Mouse (Mus musculus) C2C12 (cell line): Measurements from ENCODE around the gene Cux1.

Source experiments
- CEBPB ChIP-seq: IDR thresholded peaks from one replicate; pipeline ENCODE4 v1.6.1; 2011; ENCODE audit warnings: low read depth, mild to moderate bottlenecking, control low read depth, moderate library complexity
- CTCF ChIP-seq: IDR thresholded peaks from one replicate; pipeline ENCODE4 v1.5.1; 2011; ENCODE audit not compliant: control insufficient read depth, insufficient read depth, insufficient read length
- MYOG ChIP-seq: IDR thresholded peaks from one replicate; pipeline ENCODE4 v1.6.1; 2011; ENCODE audit not compliant: control insufficient read depth, insufficient read length; ENCODE audit errors: extremely low read depth
- USF1 ChIP-seq: IDR thresholded peaks from one replicate; pipeline ENCODE4 v1.6.1; 2011; ENCODE audit warnings: low read depth, mild to moderate bottlenecking, control low read depth, moderate library complexity

DNA sequence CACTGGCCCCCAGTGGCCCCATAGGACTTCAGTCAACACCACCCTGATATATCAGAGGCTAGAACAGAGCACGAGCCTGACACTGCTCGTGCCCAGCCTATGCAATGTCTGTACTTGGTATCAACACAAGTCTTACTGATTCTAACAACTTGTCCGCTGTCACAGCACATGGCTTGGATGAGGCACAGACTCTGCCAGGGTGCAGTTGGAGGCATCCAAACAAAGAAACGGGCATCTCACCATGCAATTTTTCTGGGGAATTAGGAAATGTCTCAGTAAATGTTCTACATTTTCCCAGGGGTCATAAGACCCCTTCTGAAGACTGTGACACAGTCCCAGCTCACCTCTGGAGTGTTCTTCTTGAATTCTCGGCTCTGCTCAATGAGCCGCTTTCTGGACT, 81.9 kb downstream of the Cux1 start:
- TF ChIP-seq CTCF = no peak
- TF ChIP-seq USF1 = no peak
- TF ChIP-seq CEBPB = no peak
- no peak for TF ChIP-seq MYOG
